Mouse (Mus musculus) ES-E14 (cell line): ENCODE measurements around the gene Cmss1. TPM values are rescaled to one million over a fixed set of nuclear protein-coding genes. Genes with fewer than 3 reads are reported as not detected.

Experiments
- DNase-seq: peaks from one replicate; pipeline ENCODE4 v3.0.0-alpha.2; 2013; ENCODE audit warnings: low read depth, low spot score
- H3K27ac ChIP-seq: 2 replicates; pipeline ENCODE4 v1.5.1; 2012; ENCODE audit warnings: low read depth, mild to moderate bottlenecking, low read length, moderate library complexity, mixed read lengths; ENCODE audit not compliant: poor library complexity, insufficient read depth, severe bottlenecking
- H3K36me3 ChIP-seq: 2 replicates; pipeline ENCODE4 v1.6.1; 2012; ENCODE audit warnings: mild to moderate bottlenecking, low read length, moderate library complexity, mixed read lengths; ENCODE audit not compliant: control insufficient read depth, poor library complexity, insufficient read depth, severe bottlenecking
- H3K4me1 ChIP-seq, 2 experiments: fragments of 150-350 bp in 1 of 2; sonication (generic) in 1 of 2; 2 replicates each; pipeline ENCODE4 v1.6.1; 2012; ENCODE audit warnings: low read length in 2 of 2, mild to moderate bottlenecking in 1 of 2, mixed read lengths in 1 of 2; ENCODE audit not compliant: control insufficient read depth in 2 of 2, insufficient read depth in 2 of 2, poor library complexity in 1 of 2
- H3K4me3 ChIP-seq, 2 experiments: fragments of 150-350 bp in 1 of 2; sonication (generic) in 1 of 2; 2 replicates each; pipeline ENCODE4 v1.5.1; 2012; ENCODE audit warnings: low read length in 2 of 2, low read depth in 1 of 2, mild to moderate bottlenecking in 1 of 2, mixed read lengths in 1 of 2; ENCODE audit not compliant: insufficient read depth in 1 of 2, poor library complexity in 1 of 2, severe bottlenecking in 1 of 2
- H3K9ac ChIP-seq: 2 replicates; pipeline ENCODE4 v1.6.1; 2012; ENCODE audit warnings: low read depth, mild to moderate bottlenecking, low read length, mixed read lengths; ENCODE audit not compliant: poor library complexity, insufficient read depth, severe bottlenecking
- H3K9me3 ChIP-seq: fragments of 150-350 bp; sonication (generic); 2 replicates; pipeline ENCODE4 v1.6.1; 2012; ENCODE audit warnings: low read depth, mild to moderate bottlenecking, low read length; ENCODE audit not compliant: control insufficient read depth, insufficient read depth
- CHD2 ChIP-seq: IDR thresholded peaks from 2 replicates; pipeline ENCODE4 v1.6.1; 2014; ENCODE audit warnings: mild to moderate bottlenecking, low read depth, low read length, inconsistent platforms
- HCFC1 ChIP-seq: IDR thresholded peaks from 2 replicates; pipeline ENCODE4 v1.6.1; 2012; ENCODE audit warnings: low read length, inconsistent platforms, borderline replicate concordance; ENCODE audit not compliant: insufficient read depth
- MAFK ChIP-seq: IDR thresholded peaks from 2 replicates; pipeline ENCODE4 v1.6.1; 2014; ENCODE audit warnings: mild to moderate bottlenecking, low read depth, low read length, inconsistent platforms; ENCODE audit not compliant: insufficient read depth
- ZC3H11A ChIP-seq: IDR thresholded peaks from 2 replicates; pipeline ENCODE4 v1.6.1; 2012; ENCODE audit warnings: low read depth, mild to moderate bottlenecking, inconsistent platforms, low read length, borderline replicate concordance
- ZNF384 ChIP-seq: IDR thresholded peaks from 2 replicates; pipeline ENCODE4 v1.6.1; 2012; ENCODE audit warnings: low read depth, low read length, inconsistent platforms
- in situ Hi-C, 2 experiments: fragments of 600-800 bp; cut with MboI; formaldehyde crosslinking; loops; one replicate each; pipeline ENCODE4 v1.15.1; 2025; ENCODE audit warnings: low sequenced_read_pairs in 2 of 2, inconsistent platforms in 1 of 2; ENCODE audit not compliant: unreplicated experiment in 2 of 2
- total RNA-seq: library from RNA; depleted of rRNA; stranded (reverse); fragments of 300-350 nt; gene quantifications from 2 replicates; pipeline ENCODE4 v1.2.3, GENCODE M21; 2012

Cmss1 gene
- total RNA-seq, 1 experiment: 58.7 TPM

GRCm38 (mm10) chr16:57349689-57350088, 257.0 kb downstream of the Cmss1 start:
- no peaks in the 10 kb centered on the region for H3K9me3 ChIP-seq
- in situ Hi-C loops: no loop called here
- DNase-seq: no peak
- H3K9ac ChIP-seq: no peak overlapping the region
- no peak overlapping the region for H3K4me3 ChIP-seq
- no peaks in the 10 kb centered on the region for H3K4me1 ChIP-seq
- H3K36me3 ChIP-seq: no peaks in the 10 kb centered on the region
- H3K27ac ChIP-seq: no peak overlapping the region
- TF ChIP-seq HCFC1: no peak
- TF ChIP-seq CHD2: no peak
- TF ChIP-seq MAFK: no peak
- no peak for TF ChIP-seq ZNF384
- TF ChIP-seq ZC3H11A: no peak

- Histone ChIP-seq H3K9me3 (no peaks in the 10 kb centered on the region), H3K36me3 (no peaks in the 10 kb centered on the region), H3K4me3 (no peak overlapping the region), H3K9ac (no peak overlapping the region), H3K27ac (no peak overlapping the region), H3K4me1 (no peaks in the 10 kb centered on the region)
- TF ChIP-seq ZC3H11A (no peak), ZNF384 (no peak), CHD2 (no peak), MAFK (no peak), HCFC1 (no peak)
- in situ Hi-C loops: no loop called here
- no peak for DNase-seq
Observed at GRCm38 (mm10) chr16:57349039-57349438, 257.6 kb downstream of the Cmss1 start.

GRCm38 (mm10) chr16:57346258-57346657, 260.4 kb downstream of the Cmss1 start:
- Histone ChIP-seq H3K9me3 (no peaks in the 10 kb centered on the region), H3K27ac (no peak overlapping the region), H3K9ac (no peak overlapping the region), H3K4me1 (no peaks in the 10 kb centered on the region), H3K4me3 (no peak overlapping the region), H3K36me3 (no peaks in the 10 kb centered on the region)
- in situ Hi-C loops: no loop called here
- no peak for DNase-seq
- no peak for TF ChIP-seq ZNF384
- no peak for TF ChIP-seq ZC3H11A
- no peak for TF ChIP-seq MAFK
- TF ChIP-seq CHD2: no peak
- TF ChIP-seq HCFC1: no peak

GRCm38 (mm10) chr16:57340613-57340898, 266.1 kb downstream of the Cmss1 start:
- H3K4me1 ChIP-seq: no peaks in the 10 kb centered on the region
- H3K9ac ChIP-seq: no peak overlapping the region
- no peaks in the 10 kb centered on the region for H3K36me3 ChIP-seq
- H3K4me3 ChIP-seq: no peak overlapping the region
- H3K27ac ChIP-seq: no peak overlapping the region
- no peak for DNase-seq
- no peaks in the 10 kb centered on the region for H3K9me3 ChIP-seq
- in situ Hi-C loops: no loop called here
- TF ChIP-seq CHD2 (no peak), ZC3H11A (no peak), HCFC1 (no peak), MAFK (no peak), ZNF384 (no peak)

- Histone ChIP-seq H3K36me3 (no peaks in the 10 kb centered on the region), H3K4me3 (no peak overlapping the region), H3K4me1 (no peaks in the 10 kb centered on the region), H3K27ac (no peak overlapping the region), H3K9me3 (no peaks in the 10 kb centered on the region), H3K9ac (no peak overlapping the region)
- TF ChIP-seq HCFC1 (no peak), MAFK (no peak), CHD2 (no peak), ZNF384 (no peak), ZC3H11A (no peak)
- in situ Hi-C loops: no loop called here
- no peak for DNase-seq
Observed at GRCm38 (mm10) chr16:57339765-57340612, 266.7 kb downstream of the Cmss1 start.
